Mouse (Mus musculus): ENCODE measurements around the gene Plau. TPM values are rescaled to one million over a fixed set of nuclear protein-coding genes. Genes with fewer than 3 reads are reported as not detected.
A peak's percentile ranks its signal among the peaks of the same experiment; 100 is the strongest.

Gene Plau
- 1 to 10 TPM; 3.3 to 4.5 TPM for total RNA-seq (2021)
- long read RNA-seq = 0 reads

DNA sequence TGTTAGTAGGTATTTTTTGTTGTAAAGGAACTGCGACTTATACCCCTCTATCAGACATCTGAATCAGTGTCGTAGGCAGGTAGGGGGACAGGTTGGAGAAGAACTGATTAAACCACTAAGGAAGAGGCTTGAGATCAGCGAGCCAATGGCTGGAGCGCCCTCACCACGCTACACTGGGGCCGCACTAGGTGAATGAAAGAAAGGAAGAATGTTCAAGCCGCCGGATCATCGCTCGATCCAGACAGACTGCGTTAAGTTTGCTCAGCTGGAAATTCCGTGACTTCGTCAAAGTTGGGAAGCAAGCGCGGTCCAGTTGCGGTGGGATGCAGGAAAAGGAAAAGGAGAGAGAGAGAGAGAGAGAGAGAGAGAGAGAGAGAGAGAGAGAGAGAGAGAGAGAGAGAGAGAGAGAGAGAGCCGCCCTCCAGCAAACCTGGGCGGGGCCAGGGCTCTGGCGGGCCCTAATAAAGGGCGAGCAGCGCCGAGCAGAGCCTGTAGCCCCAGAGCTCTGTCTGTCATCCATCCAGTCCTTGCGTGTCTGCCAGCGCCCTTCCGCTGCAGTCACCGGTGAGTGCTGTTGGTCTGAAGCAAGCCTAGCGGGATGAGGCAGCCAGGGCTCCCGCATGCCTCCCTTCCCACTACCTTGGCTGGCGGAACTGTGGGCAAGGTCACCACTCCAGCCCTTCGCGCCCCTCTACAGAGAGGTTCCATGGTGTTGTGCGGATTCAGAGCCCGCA is at the start of gene Plau:
Gene Plau (plus strand): TSS at position 490 of the 734 bp plus-strand sequence.
- DNase-seq (ENCODE audit: low spot score in 2 of 2) = peak; percentile 6 to 40

DNA sequence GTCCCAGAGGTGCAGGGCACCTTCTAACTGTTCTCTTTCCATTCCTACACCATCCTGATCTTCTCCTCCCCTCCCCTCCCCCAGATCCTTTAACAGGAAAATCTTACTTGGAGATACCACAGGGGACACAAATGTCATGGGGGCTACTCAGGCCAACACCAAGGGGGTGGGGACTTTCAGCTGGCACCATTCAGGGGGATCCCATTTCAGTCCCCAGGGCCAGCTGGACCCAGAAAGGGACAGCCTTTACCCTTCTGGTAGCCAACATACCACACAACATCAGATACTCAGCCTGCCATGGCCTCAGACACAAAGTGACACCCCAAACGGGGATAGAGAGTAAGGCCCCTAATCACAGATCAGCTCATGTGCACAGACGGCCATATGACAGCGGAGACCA is 48.3 kb upstream of the Plau start:
- no peak for DNase-seq (ENCODE audit: low spot score in 2 of 2)

DNA sequence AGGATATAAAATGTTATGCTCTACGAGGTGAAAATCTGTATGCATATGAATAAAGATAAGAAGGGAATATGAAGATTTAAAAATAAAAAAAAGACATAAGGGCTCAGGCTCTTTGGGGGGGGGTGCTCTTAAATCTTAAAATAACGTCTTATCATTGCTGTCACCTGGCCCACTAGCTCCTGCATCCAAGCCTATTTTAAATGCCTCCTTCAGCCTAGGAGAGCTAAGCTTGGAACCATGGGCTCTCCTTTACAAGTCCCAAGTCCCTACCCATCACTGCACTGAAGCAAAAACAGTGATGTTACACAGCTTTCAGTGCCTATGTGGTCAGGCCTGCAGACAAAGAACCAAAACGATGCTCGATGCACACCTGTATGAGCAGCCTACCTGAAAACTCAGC is 46.9 kb upstream of the Plau start:
- no peak for DNase-seq (ENCODE audit: low spot score in 2 of 2)

DNA sequence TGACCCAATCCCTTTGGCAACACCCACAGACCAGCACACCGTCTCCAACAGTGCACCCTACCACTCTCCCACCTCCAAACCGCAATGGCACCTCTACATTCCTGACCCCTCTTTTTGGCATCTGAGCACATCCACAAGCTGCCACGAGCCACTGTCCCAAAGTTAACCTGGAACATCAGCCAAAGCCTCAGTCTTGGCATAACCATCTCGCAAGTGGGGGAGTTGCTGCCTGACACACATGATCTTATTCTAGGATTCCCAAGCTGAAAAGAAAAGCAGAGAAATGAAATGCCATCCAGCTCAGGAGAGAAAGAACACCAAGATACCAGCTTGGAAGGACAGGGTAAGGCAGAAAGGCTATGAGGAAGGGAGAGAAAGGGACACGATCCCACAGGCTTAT is 46.0 kb upstream of the Plau start:
- no peak for DNase-seq (ENCODE audit: low spot score in 2 of 2)

DNA sequence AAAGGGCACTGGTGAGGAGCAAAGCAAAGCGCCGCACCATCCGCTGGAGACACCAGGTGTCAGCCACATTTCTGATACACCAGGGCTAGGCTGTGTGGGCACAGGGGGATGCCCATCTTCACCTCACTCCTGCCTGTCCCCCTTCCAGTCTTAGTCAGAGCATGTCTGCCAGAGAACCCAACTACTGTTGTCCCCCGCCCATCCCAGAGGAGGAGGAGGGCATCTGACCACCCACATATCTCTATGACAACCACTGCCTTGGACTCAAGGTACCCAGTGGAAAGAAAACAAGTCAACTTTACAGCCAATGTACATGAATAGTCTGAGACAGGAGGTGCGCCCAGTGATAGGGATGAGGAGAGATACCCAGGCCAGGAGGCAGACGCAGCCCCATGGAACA is 45.5 kb upstream of the Plau start:
- no peak for DNase-seq (ENCODE audit: low spot score in 2 of 2)

DNA sequence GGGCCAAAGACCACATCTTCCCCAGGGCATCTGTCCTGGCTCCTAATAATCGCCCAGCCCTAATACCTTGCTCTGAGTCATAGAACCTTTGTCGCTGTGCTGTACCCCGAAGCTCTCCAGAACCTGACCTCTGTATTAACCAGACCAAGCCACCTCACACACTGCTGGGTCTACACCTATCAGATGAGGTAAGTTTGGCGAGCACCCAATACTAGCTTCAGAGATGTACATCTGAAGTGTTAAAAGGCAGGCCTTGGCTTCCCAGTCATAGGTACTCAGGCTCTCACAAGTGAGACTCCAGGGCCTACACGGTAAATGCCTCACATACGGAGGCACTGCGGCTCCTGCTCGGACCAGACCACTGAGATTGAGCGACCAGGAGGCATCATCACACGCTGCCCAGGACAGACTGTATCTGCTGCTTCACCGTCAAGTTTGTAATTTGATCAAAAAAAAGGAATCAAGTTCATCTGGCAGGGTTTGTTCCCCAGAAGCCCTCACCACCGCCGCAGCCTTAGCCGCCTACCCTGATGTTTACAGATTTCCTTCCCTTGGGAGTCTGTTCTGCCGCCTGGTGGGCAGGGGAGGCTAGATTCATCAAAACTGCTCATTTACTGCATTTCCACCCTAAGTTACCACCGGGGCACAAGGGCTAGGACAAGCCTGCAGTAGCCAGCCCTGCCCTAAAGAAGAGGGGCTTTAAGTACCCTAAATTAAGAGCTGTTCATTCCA is 44.8 kb upstream of the Plau start:
- DNase-seq (ENCODE audit: low spot score in 2 of 2) = peak in 1 of 2 experiments; percentile 67

DNA sequence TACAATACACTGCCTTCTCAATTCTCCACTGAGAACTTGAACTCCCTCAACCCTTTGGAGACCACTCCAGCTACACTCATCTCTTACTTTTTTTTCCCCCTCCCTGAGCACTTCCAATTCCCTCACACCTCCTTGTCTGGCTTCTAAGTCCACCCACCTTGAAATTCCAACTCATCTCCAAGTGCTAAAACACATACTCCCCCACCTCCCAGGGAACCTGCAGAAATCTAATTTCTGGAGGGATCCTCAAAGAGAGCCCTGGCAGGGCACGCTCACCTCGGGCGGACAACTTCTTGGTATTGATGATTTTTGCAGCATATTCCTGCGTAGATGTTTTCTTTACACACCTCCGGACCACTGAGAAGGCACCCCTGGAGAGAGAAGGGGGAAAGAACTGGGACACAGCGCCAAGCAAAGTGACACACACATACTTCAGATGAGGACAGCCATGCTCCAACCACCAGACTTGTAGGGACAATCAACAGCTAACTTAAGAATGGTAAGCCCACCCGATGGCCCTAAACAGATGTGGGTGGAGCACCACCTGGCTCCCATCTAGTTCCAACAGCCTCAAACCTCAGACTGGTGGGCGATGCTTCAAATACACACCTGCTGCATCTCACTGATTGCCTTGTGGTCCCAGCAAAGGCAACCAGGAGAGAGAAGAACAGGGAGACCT is 44.1 kb upstream of the Plau start:
- no peak for DNase-seq (ENCODE audit: low spot score in 2 of 2)

DNA sequence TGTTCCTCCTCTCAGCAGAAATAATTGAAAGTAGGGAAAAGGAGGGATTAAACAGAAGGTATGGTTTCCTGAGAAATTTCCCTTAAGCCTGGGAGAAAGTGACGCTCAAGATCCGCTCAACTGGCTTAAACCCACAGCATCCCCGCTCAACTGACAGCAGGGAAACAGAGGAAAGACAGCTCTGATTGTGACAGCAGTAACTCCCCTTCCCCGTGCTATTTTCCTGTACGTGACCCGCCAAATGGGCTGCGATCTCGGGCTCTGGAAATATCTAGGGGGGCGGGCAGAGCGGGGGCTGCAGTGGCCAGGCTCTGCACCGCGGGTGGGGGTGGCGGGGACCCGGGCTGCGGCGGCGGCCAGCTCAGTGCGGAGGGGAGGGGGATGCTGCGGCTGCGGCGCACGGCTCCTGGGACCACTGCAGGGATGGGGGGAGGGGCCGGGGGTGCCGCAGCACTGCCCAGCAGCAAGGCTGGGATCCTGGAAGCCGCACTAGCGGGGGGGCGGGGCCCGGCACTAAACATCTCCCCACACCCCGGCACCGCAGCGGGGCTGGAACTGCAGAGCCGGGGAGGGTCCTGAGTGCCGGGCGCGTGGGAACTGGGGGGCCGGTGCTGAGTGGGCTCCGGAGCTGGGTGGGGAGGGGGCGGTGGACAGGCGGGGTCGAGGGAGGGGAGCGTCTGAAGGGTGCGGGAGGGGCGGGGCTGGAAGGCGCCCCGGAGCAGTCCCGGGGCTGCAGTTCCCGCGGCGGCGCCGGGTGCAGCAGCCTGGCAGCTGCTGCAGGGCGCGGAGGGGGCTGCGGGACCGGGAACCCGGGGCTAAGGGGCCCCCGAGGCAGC is 43.3 kb upstream of the Plau start:
- no peak for DNase-seq (ENCODE audit: low spot score in 2 of 2)

DNA sequence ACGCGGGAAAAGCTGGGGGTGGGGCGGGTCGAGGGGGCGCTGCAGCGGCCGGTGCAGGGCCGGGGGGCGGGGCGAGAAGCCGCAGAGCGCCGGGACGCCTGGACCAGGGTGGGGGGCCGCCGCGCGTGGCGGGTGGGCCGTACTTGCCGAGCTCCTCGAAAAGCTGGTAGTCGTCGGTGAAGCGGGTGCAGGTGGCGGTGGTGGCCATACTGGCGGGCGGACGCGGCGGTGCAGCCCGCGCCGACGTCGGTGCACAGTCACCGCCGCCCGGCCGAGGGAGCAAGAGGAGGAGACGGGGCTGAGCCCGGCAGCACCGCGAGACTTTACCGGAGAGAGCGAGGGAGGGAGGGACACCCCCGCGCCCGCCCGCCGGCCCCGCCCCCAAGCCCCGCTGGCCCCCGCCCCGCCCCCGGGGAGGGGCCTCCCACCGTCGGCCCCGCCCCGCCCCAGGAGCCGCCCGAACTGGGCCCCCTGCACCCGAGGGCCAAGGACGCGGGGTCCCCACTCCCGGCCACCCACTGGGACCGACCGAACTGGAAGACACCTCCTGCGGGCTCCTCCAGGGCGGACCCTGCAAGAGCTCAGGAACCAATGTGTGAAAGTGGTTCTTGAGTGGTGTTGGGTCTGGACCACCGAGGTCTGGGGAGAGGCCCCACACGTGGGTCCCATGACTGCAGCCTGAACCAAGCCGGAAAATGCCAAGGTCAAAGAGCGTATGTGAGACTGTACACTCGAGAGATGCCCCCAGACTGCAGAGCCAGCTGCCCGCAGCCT is 42.5 kb upstream of the Plau start, which contains the start of gene Camk2g:
Gene Camk2g (minus strand): TSS at position 331 of the 774 bp plus-strand sequence.
- peak in 1 of 2 experiments; percentile 71 for DNase-seq (ENCODE audit: low spot score in 2 of 2)

DNA sequence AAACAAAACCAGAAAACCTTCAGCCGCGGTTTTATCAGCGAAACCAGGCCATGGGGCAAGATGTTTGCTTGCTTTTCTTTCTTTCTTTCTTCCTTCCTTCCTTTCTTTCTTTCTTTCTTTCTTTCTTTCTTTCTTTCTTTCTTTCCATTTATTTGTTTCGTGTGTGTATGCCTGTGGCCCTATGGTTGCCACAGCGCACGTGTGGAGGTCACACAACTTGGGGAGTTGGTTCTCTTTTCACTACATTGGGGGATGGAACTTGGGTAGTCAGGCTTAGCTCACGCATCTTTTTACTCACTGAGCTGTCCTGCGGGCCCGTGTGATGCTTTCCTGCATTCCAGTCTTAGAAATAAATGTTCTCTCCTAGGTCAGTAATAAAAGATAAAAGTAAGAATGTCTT is 41.9 kb upstream of the Plau start:
- DNase-seq (ENCODE audit: low spot score in 2 of 2) = no peak

DNA sequence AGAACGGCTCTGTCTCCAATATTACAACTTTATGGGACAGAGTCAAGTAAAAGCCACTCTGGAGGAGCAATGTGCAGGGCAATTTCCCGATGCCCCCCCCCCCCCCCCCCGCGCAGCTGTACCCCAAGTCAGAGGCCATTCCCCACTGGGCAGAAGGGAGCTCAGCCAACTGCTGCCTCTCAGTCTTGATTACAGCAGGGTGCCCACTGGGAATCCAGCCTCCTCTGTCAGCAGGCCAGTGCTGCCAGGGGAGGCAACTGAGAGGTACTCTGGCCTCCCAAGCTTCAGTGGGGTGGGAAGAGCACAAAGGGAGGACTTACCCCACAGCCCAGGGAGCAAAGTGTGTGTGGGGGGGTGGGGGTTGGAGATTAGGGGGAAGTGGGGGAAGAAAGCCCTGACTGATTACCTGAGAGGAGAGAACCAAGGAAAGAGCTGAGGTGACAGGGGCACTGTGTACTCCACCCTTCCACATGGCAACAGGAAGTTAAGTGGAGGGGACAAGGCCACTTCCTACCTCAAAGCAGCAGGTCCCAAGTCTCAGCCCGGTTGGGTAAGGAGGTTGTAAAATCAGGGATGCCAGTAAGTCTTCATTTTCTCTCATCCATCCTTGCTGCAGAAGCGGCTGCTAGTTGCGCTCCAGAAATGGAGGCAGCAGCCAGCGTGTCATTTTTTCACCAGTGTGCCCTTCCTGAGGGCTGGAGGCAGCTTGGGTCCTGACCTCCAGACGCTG is 40.9 kb upstream of the Plau start:
- no peak for DNase-seq (ENCODE audit: low spot score in 2 of 2)

DNA sequence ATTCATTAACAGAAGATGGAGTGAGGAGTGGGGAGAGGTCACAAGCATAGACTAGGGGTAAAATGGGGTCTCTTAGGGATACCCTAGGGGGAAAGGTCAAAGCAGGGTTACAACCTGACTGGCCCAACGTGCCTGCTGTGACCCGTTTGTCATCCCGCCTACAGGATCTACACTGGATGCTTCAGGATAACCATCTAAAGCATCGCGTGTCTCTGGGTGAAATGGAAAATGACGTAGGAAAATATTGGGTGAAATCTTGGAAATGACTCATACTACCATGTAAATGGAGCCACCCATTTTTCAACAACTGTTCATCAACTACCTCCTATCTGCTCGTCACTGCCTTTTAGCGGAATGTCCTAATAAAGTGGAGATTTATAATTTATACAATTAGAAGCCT is 40.3 kb upstream of the Plau start:
- no peak for DNase-seq (ENCODE audit: low spot score in 2 of 2)

DNA sequence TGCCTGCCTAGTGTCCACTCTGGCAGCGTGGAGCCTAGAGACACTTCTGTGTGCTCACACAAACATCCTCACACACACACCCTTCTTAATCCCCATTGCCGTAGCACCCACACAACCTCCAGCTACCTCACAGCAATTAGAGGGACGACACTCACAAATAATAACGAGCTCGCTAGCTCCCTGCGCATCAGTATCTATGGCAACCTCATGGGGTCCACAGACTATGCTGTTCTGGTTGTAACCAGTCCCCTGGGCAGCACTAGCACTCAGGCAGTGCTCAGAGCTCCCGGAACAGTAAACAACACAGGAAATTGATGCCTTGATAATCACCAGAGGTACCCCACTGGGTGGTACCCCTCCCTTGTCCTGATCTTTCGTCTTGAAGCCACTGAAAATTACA is 39.8 kb upstream of the Plau start:
- no peak for DNase-seq (ENCODE audit: low spot score in 2 of 2)

DNA sequence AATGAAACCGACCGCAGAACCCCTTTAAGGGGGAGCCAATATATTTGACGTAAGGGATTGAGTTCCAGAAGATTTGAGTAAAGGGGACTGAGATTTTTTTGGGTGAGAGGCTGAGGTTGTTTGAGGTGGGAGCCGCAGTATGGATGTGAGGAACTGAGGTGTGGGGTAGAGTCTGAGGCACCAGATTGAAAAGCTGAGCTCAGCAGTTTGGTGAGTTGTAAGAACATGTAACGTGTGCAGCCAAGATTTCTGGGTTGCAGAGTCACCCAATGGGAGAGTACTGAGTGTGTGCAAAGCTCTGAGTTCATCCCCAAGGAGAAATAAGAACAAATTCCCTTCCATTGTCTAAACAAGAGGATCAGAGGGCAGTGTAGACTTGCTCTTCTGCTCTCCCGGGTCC is 38.2 kb upstream of the Plau start:
- no peak for DNase-seq (ENCODE audit: low spot score in 2 of 2)

DNA sequence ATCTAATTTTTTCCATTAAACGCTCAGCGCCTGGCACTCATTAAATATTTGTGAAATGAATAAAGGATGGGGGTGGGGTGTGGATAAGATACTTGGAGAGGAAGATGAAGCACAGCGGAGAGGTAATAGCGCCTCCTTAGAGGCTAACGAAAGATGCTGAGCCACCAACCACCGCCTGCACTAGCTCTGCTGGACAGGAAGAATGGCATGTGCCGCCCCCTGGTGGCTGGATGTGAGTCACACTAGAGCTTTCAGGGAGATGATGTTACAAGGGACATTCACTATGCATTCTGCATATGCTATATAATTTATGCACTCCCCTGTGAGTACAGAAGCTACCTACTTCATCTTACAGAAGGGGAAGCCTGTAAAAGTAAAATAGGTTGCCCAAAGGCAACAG is 37.7 kb upstream of the Plau start:
- DNase-seq (ENCODE audit: low spot score in 2 of 2) = peak; percentile 77 to 88

DNA sequence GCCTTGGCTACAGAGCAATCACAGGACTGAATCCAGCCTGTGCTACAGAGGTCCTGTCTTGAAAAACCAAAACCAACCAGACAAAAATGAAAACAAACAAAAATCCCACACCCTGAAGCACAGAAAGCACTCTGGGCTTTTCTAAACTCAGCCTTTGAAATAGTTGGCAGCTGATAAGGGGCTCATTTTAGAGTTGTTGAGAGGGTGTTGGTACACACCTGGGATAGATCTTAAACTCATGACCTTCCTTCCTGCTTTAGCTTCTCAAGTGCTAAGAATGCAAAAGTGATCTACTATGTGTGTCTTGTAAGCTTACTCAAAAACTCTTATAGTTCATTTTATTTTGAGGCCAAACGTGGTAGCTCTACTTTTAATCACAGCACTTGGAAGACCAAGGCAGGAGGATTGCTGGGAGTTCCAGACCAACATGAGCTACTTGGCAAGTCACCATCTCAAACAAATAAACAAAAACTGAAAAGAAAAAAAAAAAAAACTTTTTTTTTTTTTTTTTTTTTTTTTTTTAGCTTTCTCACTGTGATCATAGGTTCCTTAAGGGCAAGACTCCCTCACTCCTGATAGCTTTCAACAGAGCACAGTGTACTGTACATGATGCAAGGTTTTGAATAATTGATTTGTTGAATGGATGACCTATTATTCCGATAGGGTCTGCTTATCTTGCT is 33.4 kb upstream of the Plau start:
- no peak for DNase-seq (ENCODE audit: low spot score in 2 of 2)

DNA sequence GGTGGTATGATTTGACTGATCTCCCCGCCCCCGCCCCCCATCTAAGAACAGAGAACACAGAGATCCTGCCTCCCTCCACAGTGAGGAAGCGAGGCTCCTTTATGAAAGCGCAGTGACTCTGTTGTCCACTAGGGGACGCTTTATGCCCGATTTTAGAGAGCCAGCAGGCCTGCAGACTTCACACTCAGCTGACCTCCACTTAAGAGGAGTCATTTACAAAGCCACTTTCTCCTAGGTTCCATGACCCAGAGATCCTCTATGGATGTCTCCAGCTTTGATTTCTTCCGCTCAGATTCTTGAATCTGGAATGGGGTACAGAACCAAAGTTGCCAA is 32.9 kb upstream of the Plau start:
- DNase-seq (ENCODE audit: low spot score in 2 of 2) = peak in 1 of 2 experiments; percentile 85

DNA sequence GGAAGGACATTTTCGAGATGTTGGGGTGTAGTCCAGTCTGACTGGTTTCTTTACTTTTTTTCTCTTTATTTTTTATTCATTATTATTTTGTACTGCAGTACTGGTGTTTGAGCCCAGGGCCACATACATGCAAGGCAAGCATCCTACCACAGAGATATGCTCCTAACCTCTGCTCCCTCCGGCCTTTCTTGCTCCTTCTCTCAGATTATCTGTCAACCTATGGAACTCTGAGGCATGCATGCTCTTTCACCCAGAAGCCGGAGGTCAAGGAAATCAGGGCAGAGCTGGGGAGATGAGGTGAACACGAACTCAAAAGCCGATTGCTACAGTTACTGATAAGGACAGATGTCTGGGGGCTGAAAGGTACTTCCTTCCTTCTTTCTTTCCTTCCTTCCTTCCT is 32.0 kb upstream of the Plau start:
- DNase-seq (ENCODE audit: low spot score in 2 of 2) = no peak

DNA sequence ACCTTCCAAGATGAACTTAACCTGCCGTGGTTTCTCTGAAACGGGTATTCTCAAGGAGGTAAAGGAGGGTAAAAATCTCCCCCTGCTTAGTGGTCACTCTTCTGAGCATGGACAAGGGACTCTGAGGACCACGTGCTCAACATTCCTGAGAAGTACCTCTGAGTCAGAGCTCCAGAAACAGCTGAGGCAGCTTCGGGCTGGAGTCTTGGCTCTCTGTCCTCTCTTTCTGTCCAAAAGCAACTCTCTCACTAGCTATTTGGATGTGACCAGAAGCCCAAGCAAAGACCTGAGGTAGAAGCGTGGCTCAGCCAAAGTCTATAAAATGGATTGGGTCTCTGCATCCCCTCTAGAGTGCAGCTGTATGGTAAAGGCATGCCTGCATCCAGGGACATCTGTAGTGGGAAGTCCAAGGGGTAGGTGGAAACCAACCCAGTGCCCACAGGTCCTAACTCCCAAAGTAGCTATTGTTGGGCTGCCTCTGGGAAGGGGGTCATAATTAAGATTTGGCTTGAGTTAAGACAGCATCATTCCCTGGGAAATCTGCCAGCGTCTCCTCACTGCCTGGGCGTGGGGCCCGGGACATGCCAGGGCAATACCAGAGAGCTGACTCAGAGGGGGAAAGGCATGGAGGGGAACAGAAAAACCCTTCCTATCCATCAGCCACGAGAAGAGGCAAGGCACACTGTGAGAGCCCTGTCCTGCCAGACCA is 31.3 kb upstream of the Plau start:
- peak in 1 of 2 experiments; percentile 77 for DNase-seq (ENCODE audit: low spot score in 2 of 2)

Measured in layer of hippocampus, adult 18-20 months (tissue).